Mouse (Mus musculus): Measurements from ENCODE around the gene Zfp334.

- TF ChIP-seq GATA1 (IDR thresholded peaks at IDR 0.05; ENCODE audit: low read length) = no peak
- no peak for TF ChIP-seq TAL1 (IDR thresholded peaks at IDR 0.05; ENCODE audit: low read length)
Measured at GRCm38 (mm10) chr2:165391561-165391960, 3.5 kb upstream of the Zfp334 start.

Measured in erythroblast, embryonic 14.5 days (primary cell).